Mouse (Mus musculus) hindbrain, embryonic 14.5 days (tissue): Measurements from ENCODE around the gene St6galnac3. TPM values are rescaled to one million over a fixed set of nuclear protein-coding genes. Genes with fewer than 3 reads are reported as not detected.

ENCODE experiments used
- ATAC-seq: fragments of 200-750 bp; cut with Nextera tagmentation; 2 replicates; pipeline ENCODE4 v1.8.0; 2017; ENCODE audit warnings: moderate number of reproducible peaks, mild to moderate bottlenecking, moderate TSS enrichment, moderate library complexity; ENCODE audit not compliant: low FRiP score
- DNase-seq: peaks from one replicate; pipeline ENCODE4 v3.0.0-alpha.2; 2015; ENCODE audit warnings: low spot score
- H3K27ac ChIP-seq: fragments of 300-500 bp; sonication (generic); 2 replicates; pipeline ENCODE4 v1.5.1; 2014; ENCODE audit warnings: mild to moderate bottlenecking, moderate library complexity
- H3K27me3 ChIP-seq: fragments of 300-500 bp; sonication (generic); 2 replicates; pipeline ENCODE4 v1.6.1; 2014; ENCODE audit warnings: mild to moderate bottlenecking, low read length, mixed read lengths; ENCODE audit not compliant: control insufficient read depth, insufficient read depth
- H3K36me3 ChIP-seq: fragments of 300-500 bp; sonication (generic); replicated peaks from 2 replicates; pipeline ENCODE4 v1.6.1; 2014; ENCODE audit not compliant: control insufficient read depth, insufficient read depth
- H3K4me1 ChIP-seq: fragments of 300-500 bp; sonication (generic); replicated peaks from 2 replicates; pipeline ENCODE4 v1.6.1; 2014; ENCODE audit warnings: antibody characterized with exemption, low read length, mixed read lengths; ENCODE audit not compliant: control insufficient read depth, insufficient read depth
- H3K4me2 ChIP-seq: fragments of 300-500 bp; sonication (generic); replicated peaks from 2 replicates; pipeline ENCODE4 v1.6.1; 2014; ENCODE audit warnings: mild to moderate bottlenecking, moderate library complexity
- H3K4me3 ChIP-seq: fragments of 300-500 bp; sonication (generic); replicated peaks from 2 replicates; pipeline ENCODE4 v1.5.1; 2014; ENCODE audit warnings: mild to moderate bottlenecking, low read length
- H3K9ac ChIP-seq: fragments of 300-500 bp; sonication (generic); 2 replicates; pipeline ENCODE4 v1.6.1; 2014
- H3K9me3 ChIP-seq: fragments of 300-500 bp; sonication (generic); 2 replicates; pipeline ENCODE4 v1.6.1; 2016; ENCODE audit warnings: low read length; ENCODE audit not compliant: control insufficient read depth
- WGBS: fragments of 180-500 bp; shearing (Covaris S2); extraction: QIAGEN DNeasy Blood & Tissue Kit; methylation state at CpG from one replicate; pipeline ENCODE4 v1.1.7; 2014; 5-methylcytosine and 5-hydroxymethylcytosine counted together
- polyA plus RNA-seq: library from polyadenylated mRNA; unstranded; fragments of >200 nt; fragmentation: Nextera tagmentation; extraction: Ambion mirVana; gene quantifications from 2 replicates; pipeline ENCODE4 v1.2.1, GENCODE M21; 2014

St6galnac3 gene
- polyA plus RNA-seq, 1 experiment from 2014 or later, result 28.3 TPM

DNA sequence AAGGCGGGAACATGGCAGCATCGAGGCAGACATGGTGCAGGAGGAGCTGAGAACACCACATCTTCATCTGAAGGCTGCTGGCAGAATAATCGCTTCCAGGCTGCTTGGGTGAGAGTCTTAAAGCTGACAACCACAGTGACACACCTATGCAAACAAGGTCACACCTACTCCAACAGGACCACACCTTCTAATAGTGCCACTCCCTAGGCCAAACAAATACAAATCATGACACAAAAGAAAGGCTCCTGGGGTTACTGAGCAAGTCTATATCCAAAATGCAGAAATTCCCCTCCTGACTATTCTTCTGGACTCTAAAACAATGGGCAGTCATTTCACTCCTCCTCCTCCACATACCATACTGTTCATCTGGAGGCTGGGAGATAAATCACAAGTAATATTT is 365.0 kb downstream of the St6galnac3 start:
- no peaks in the 10 kb centered on the region for H3K27me3 ChIP-seq
- ATAC-seq, result no peak
- H3K27ac ChIP-seq, result no peak overlapping the region
- no peak overlapping the region for H3K4me3 ChIP-seq
- DNase-seq, result no peak
- no peak overlapping the region for H3K9ac ChIP-seq
- H3K36me3 ChIP-seq, result no peaks in the 10 kb centered on the region
- H3K9me3 ChIP-seq, result no peaks in the 10 kb centered on the region
- 96% methylated on average over 3 of the region's 3 CpGs for WGBS
- H3K4me1 ChIP-seq, result 0 out of 2 replicates have a peak, but pooled peaks cover 9% of the 10 kb centered on the region
- H3K4me2 ChIP-seq, result no peak overlapping the region

DNA sequence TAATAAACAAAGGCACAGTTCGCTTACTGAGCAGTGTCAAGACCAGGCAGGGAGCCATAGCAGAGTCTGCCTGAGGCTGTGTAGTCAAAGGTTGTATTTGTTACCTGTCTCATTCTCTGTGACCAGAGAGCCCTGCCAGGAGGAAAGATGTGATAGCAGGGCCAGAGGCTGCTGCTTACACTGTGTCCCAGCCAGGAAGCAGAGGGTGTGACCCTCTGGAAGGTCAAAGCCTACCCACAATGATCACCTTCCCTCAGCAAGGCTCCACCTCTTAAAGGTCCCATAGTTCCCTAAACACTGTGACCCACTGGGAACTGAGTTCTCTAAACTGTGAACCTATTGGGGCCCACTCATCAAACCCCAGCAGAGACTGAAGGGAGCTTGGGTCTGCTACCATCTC is 368.9 kb downstream of the St6galnac3 start:
- Histone ChIP-seq H3K4me3 (no peak overlapping the region), H3K9me3 (no peaks in the 10 kb centered on the region), H3K4me1 (0 out of 2 replicates have a peak, but pooled peaks cover 1% of the 10 kb centered on the region), H3K4me2 (no peak overlapping the region), H3K36me3 (no peaks in the 10 kb centered on the region), H3K27me3 (no peaks in the 10 kb centered on the region), H3K27ac (no peak overlapping the region), H3K9ac (no peak overlapping the region)
- DNase-seq, result no peak
- 69% methylated on average over 1 of the region's 1 CpGs for WGBS
- ATAC-seq, result no peak

- Histone ChIP-seq H3K36me3 (no peaks in the 10 kb centered on the region), H3K9me3 (no peaks in the 10 kb centered on the region), H3K9ac (no peak overlapping the region), H3K4me1 (no peaks in the 10 kb centered on the region), H3K27ac (no peak overlapping the region), H3K4me2 (no peak overlapping the region), H3K27me3 (no peaks in the 10 kb centered on the region), H3K4me3 (no peak overlapping the region)
- DNase-seq, result no peak
- WGBS, result 65% methylated on average over 3 of the region's 3 CpGs
- ATAC-seq, result no peak
Observed at GRCm38 (mm10) chr3:153354988-153355297, 370.0 kb downstream of the St6galnac3 start.

- no peaks in the 10 kb centered on the region for H3K4me1 ChIP-seq
- no peaks in the 10 kb centered on the region for H3K9me3 ChIP-seq
- no peaks in the 10 kb centered on the region for H3K36me3 ChIP-seq
- ATAC-seq (no peak), DNase-seq (no peak)
- no peaks in the 10 kb centered on the region for H3K27me3 ChIP-seq
- no peak overlapping the region for H3K27ac ChIP-seq
- 88% methylated on average over 6 of the region's 6 CpGs for WGBS
- H3K4me3 ChIP-seq, result no peak overlapping the region
- no peak overlapping the region for H3K4me2 ChIP-seq
- no peak overlapping the region for H3K9ac ChIP-seq
Observed at GRCm38 (mm10) chr3:153354186-153354987, 370.6 kb downstream of the St6galnac3 start.

DNA sequence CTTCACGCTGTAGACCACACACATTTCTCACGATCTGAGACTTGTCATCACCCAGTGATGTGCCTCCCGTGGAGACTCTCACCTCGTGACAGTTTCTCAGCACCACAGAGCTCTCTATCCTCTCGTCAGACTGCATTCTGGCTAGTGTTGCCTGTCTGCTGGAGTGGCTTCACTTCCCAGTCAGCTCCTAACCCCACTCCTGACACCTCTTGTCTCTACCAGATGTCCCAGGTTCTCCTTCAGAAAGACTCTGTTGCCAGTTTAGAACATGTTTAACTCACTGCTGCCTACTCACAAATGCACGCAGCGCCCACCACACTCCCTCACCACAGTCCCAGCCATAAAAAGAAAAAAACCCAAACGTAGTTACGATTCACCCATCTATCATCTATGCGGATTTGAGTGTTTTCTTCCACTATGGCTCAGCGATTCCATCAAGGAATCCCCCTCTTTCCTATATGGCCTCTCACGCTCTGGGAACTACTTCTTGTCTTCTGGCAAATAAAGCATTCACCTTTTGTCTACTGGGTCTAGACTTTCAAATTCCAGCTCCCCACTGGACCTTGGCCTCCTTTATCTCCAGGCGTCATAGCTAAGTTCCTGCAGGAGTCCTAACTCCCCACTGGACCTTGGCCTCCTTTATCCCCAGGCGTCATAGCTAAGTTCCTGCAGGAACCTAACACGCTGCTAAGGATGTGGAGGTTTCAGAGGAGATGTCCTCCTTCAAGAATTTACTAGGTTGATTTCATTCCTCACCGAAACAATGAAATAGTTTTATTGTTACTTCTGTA is 371.5 kb downstream of the St6galnac3 start:
- H3K9ac ChIP-seq, result no peak overlapping the region
- no peaks in the 10 kb centered on the region for H3K36me3 ChIP-seq
- no peaks in the 10 kb centered on the region for H3K9me3 ChIP-seq
- H3K4me2 ChIP-seq, result no peak overlapping the region
- WGBS, result 90% methylated on average over 16 of the region's 16 CpGs
- no peak overlapping the region for H3K27ac ChIP-seq
- H3K4me3 ChIP-seq, result no peak overlapping the region
- DNase-seq (no peak), ATAC-seq (no peak)
- H3K4me1 ChIP-seq, result no peaks in the 10 kb centered on the region
- no peaks in the 10 kb centered on the region for H3K27me3 ChIP-seq

DNA sequence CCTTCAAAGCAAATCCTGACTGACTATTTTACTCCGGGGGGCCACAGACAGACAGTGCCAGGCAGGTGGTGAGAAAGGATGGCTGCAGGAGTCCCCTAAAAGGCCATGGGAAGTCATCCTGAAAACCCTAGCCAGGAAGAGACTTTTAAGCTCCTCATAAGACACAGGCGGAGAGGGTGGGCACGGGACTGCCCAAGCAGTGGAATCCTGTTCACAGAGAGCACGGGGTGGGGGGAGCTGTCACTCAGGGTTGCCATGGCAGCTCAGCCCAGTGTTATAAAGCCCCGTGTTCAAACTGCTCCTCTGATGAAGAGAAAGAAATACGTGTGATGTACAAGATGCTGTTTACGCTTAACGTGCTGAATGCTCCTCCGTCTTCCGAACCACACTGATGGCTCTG is 375.0 kb downstream of the St6galnac3 start:
- 30% methylated on average over 10 of the region's 10 CpGs for WGBS

GRCm38 (mm10) chr3:153348797-153349465 is 376.0 kb downstream of the St6galnac3 start:
- no peak overlapping the region for H3K9ac ChIP-seq
- 91% methylated on average over 9 of the region's 9 CpGs for WGBS
- H3K4me2 ChIP-seq, result no peak overlapping the region
- no peaks in the 10 kb centered on the region for H3K36me3 ChIP-seq
- no peak overlapping the region for H3K4me3 ChIP-seq
- peak; percentile 40; the same call in 1 of the 2 replicates for ATAC-seq
- no peak overlapping the region for H3K27ac ChIP-seq
- H3K4me1 ChIP-seq, result no peaks in the 10 kb centered on the region
- no peak for DNase-seq
- H3K27me3 ChIP-seq, result no peaks in the 10 kb centered on the region
- H3K9me3 ChIP-seq, result no peaks in the 10 kb centered on the region

More for the DNA sequence above, 375.0 kb downstream of the St6galnac3 start:
- Histone ChIP-seq H3K9ac (no peak overlapping the region), H3K4me1 (no peaks in the 10 kb centered on the region), H3K36me3 (no peaks in the 10 kb centered on the region), H3K27me3 (no peaks in the 10 kb centered on the region), H3K4me3 (no peak overlapping the region), H3K27ac (no peak overlapping the region), H3K4me2 (no peak overlapping the region), H3K9me3 (no peaks in the 10 kb centered on the region)
- DNase-seq, result no peak
- 0 out of 2 replicates have a peak, but pooled peaks have one; percentile 69 for ATAC-seq

DNA sequence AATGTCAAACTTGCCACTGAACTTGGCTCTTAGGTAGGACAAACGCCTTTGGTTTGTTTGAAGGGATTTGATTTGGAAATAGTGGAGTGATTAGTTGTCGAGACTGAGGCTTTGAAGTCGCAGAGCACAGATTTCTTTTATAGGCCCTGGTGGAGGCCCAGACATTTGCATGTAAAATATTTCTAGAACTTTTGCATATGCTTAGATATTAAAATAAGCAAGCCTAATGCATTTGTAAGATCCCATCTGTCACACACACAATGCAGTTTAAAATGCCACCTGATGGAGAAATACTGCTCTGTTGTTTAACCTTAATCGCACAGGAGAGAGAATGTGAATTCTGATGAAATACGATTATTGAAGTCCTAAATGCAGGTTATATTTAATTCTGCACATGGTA is 380.0 kb downstream of the St6galnac3 start:
- Histone ChIP-seq H3K27me3 (no peaks in the 10 kb centered on the region), H3K4me3 (no peak overlapping the region), H3K9me3 (no peaks in the 10 kb centered on the region), H3K36me3 (no peaks in the 10 kb centered on the region), H3K27ac (no peak overlapping the region), H3K4me1 (no peaks in the 10 kb centered on the region), H3K9ac (no peak overlapping the region), H3K4me2 (no peak overlapping the region)
- 67% methylated on average over 5 of the region's 5 CpGs for WGBS
- DNase-seq (no peak), ATAC-seq (no peak)

DNA sequence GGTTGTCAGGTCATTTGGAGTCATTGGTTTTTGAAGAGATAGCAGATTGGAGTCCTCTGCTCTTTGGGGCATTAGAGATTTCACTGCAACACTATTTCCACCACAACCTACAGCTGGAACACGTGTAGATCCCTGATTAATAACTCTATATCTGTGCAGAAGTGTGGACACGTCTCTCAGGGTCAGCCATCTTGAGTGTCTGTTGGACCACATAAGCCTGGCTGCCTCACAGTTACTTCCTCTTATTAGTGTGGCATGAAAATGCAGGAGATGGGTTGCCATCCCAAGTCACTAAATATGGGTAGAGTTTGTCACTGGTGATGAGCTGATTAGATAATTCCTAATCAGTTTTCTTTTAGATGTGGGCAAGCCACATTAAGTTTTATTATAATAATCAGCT is 385.0 kb downstream of the St6galnac3 start:
- H3K4me3 ChIP-seq, result no peak overlapping the region
- no peak overlapping the region for H3K9ac ChIP-seq
- no peaks in the 10 kb centered on the region for H3K4me1 ChIP-seq
- H3K4me2 ChIP-seq, result no peak overlapping the region
- no peaks in the 10 kb centered on the region for H3K9me3 ChIP-seq
- ATAC-seq, result no peak
- H3K36me3 ChIP-seq, result no peaks in the 10 kb centered on the region
- H3K27ac ChIP-seq, result no peak overlapping the region
- no peaks in the 10 kb centered on the region for H3K27me3 ChIP-seq
- WGBS, result 78% methylated on average over 2 of the region's 2 CpGs
- DNase-seq, result no peak
